Mouse (Mus musculus): ENCODE measurements around the gene Mael. TPM values are rescaled to one million over a fixed set of nuclear protein-coding genes. Genes with fewer than 3 reads are reported as not detected.
A peak's percentile ranks its signal among the peaks of the same experiment; 100 is the strongest.

Gene Mael
- polyA plus RNA-seq, 1 experiment from 2014 or later: 0.09 TPM

- peaks cover 84% of the 10 kb centered on the region for H3K36me3 ChIP-seq
- H3K4me1 ChIP-seq (replicated peaks): 0 out of 2 replicates have a peak, but pooled peaks cover 5% of the 10 kb centered on the region
- H3K9me3 ChIP-seq: 0 out of 2 replicates have a peak, but pooled peaks cover 7% of the 10 kb centered on the region
- 91% methylated on average over 7 of the region's 7 CpGs for WGBS
- H3K27ac ChIP-seq: no peak overlapping the region
- H3K27me3 ChIP-seq (ENCODE audit: insufficient read depth, poor library complexity, severe bottlenecking): no peaks in the 10 kb centered on the region
- DNase-seq (ENCODE audit: low spot score): no peak
- H3K4me3 ChIP-seq: no peak overlapping the region
These were observed 27.6 kb upstream of the Mael start for GRCm38 (mm10) chr1:166266001-166266705.

GRCm38 (mm10) chr1:166259526-166259925 is 21.0 kb upstream of the Mael start:
- 83% methylated on average over 6 of the region's 6 CpGs for WGBS
- 0 out of 2 replicates have a peak, but pooled peaks cover 7% of the 10 kb centered on the region for H3K9me3 ChIP-seq
- H3K36me3 ChIP-seq: peaks cover 32% of the 10 kb centered on the region
- H3K27ac ChIP-seq: no peak overlapping the region
- no peak for DNase-seq (ENCODE audit: low spot score)
- peaks cover 16% of the 10 kb centered on the region; the same call in 1 of the 2 replicates for H3K27me3 ChIP-seq (ENCODE audit: insufficient read depth, poor library complexity, severe bottlenecking)
- peaks cover 51% of the 10 kb centered on the region for H3K4me1 ChIP-seq (replicated peaks)
- no peak overlapping the region for H3K4me3 ChIP-seq

GRCm38 (mm10) chr1:166256898-166257297 is 18.4 kb upstream of the Mael start:
- H3K27ac ChIP-seq: peak overlapping the region; percentile 88

GRCm38 (mm10) chr1:166256302-166256701 is 17.8 kb upstream of the Mael start:
- Histone ChIP-seq H3K9me3 (0 out of 2 replicates have a peak, but pooled peaks cover under 1% of the 10 kb centered on the region), H3K27me3 (ENCODE audit: insufficient read depth, poor library complexity, severe bottlenecking) (peaks cover 28% of the 10 kb centered on the region), H3K27ac (peak overlapping the region; percentile 88), H3K4me1 (replicated peaks) (peaks cover 57% of the 10 kb centered on the region), H3K36me3 (peaks cover 12% of the 10 kb centered on the region; the same call in 1 of the 2 replicates), H3K4me3 (peak overlapping the region; percentile 68)
- WGBS: under 1% methylated on average over 6 of the region's 6 CpGs
- DNase-seq (ENCODE audit: low spot score): peak; percentile 50

More at GRCm38 (mm10) chr1:166256898-166257297, 18.4 kb upstream of the Mael start:
- Histone ChIP-seq H3K4me3 (peak overlapping the region; percentile 68), H3K27me3 (ENCODE audit: insufficient read depth, poor library complexity, severe bottlenecking) (peaks cover 28% of the 10 kb centered on the region), H3K9me3 (0 out of 2 replicates have a peak, but pooled peaks cover 6% of the 10 kb centered on the region), H3K36me3 (peaks cover 18% of the 10 kb centered on the region), H3K4me1 (replicated peaks) (peaks cover 57% of the 10 kb centered on the region)
- DNase-seq (ENCODE audit: low spot score): no peak
- 56% methylated on average over 4 of the region's 4 CpGs for WGBS

GRCm38 (mm10) chr1:166255651-166256050 is 17.1 kb upstream of the Mael start:
- Histone ChIP-seq H3K4me3 (peak overlapping the region; percentile 68), H3K4me1 (replicated peaks) (peaks cover 57% of the 10 kb centered on the region), H3K9me3 (no peaks in the 10 kb centered on the region), H3K27ac (peak overlapping the region; percentile 88), H3K36me3 (peaks cover 6% of the 10 kb centered on the region; the same call in 1 of the 2 replicates), H3K27me3 (ENCODE audit: insufficient read depth, poor library complexity, severe bottlenecking) (peaks cover 28% of the 10 kb centered on the region)
- DNase-seq (ENCODE audit: low spot score): peak; percentile 29
- 17% methylated on average over 2 of the region's 2 CpGs for WGBS

GRCm38 (mm10) chr1:166255091-166255490 is 16.5 kb upstream of the Mael start:
- Histone ChIP-seq H3K27ac (peak overlapping the region; percentile 88), H3K9me3 (no peaks in the 10 kb centered on the region), H3K4me3 (peak overlapping the region; percentile 68), H3K4me1 (replicated peaks) (peaks cover 57% of the 10 kb centered on the region), H3K27me3 (ENCODE audit: insufficient read depth, poor library complexity, severe bottlenecking) (peaks cover 28% of the 10 kb centered on the region), H3K36me3 (0 out of 2 replicates have a peak, but pooled peaks cover under 1% of the 10 kb centered on the region)
- no peak for DNase-seq (ENCODE audit: low spot score)
- 20% methylated on average over 8 of the region's 8 CpGs for WGBS

- Histone ChIP-seq H3K4me1 (replicated peaks) (peaks cover 52% of the 10 kb centered on the region), H3K27me3 (ENCODE audit: insufficient read depth, poor library complexity, severe bottlenecking) (peaks cover 28% of the 10 kb centered on the region)
- peak; percentile 72 for DNase-seq (ENCODE audit: low spot score)
These were observed 15.6 kb upstream of the Mael start, which contains the start of gene Ildr2 for GRCm38 (mm10) chr1:166253898-166254894. Ildr2 (plus strand) TSS chr1:166254139.

GRCm38 (mm10) chr1:166244285-166244684 is 5.7 kb upstream of the Mael start:
- H3K4me3 ChIP-seq: no peak overlapping the region
- 89% methylated on average over 6 of the region's 6 CpGs for WGBS
- no peaks in the 10 kb centered on the region for H3K36me3 ChIP-seq

More at GRCm38 (mm10) chr1:166253898-166254894, 15.6 kb upstream of the Mael start, which contains the start of gene Ildr2:
- H3K27ac ChIP-seq: peak within 1 kb of the TSS; percentile 88
- WGBS: under 1% methylated on average over 72 of the region's 72 CpGs
- no peaks in the 10 kb centered on the region for H3K36me3 ChIP-seq
- H3K4me3 ChIP-seq: peak within 1 kb of the TSS; percentile 68
- no peaks in the 10 kb centered on the region for H3K9me3 ChIP-seq

GRCm38 (mm10) chr1:166214181-166214580 is 24.4 kb downstream of the Mael start:
- H3K27me3 ChIP-seq (ENCODE audit: insufficient read depth, poor library complexity, severe bottlenecking): no peaks in the 10 kb centered on the region
- no peak overlapping the region for H3K27ac ChIP-seq
- no peaks in the 10 kb centered on the region for H3K4me1 ChIP-seq (replicated peaks)
- WGBS: 81% methylated on average over 4 of the region's 4 CpGs
- DNase-seq (ENCODE audit: low spot score): no peak
- no peak overlapping the region for H3K4me3 ChIP-seq
- no peaks in the 10 kb centered on the region for H3K36me3 ChIP-seq
- no peaks in the 10 kb centered on the region for H3K9me3 ChIP-seq

More at GRCm38 (mm10) chr1:166244285-166244684, 5.7 kb upstream of the Mael start:
- Histone ChIP-seq H3K9me3 (no peaks in the 10 kb centered on the region), H3K4me1 (replicated peaks) (peaks cover 8% of the 10 kb centered on the region; the same call in 1 of the 2 replicates), H3K27ac (no peak overlapping the region), H3K27me3 (ENCODE audit: insufficient read depth, poor library complexity, severe bottlenecking) (no peaks in the 10 kb centered on the region)
- DNase-seq (ENCODE audit: low spot score): no peak

- H3K27me3 ChIP-seq (ENCODE audit: insufficient read depth, poor library complexity, severe bottlenecking): no peaks in the 10 kb centered on the region
- no peak overlapping the region for H3K27ac ChIP-seq
- DNase-seq (ENCODE audit: low spot score): no peak
- no peaks in the 10 kb centered on the region for H3K4me1 ChIP-seq (replicated peaks)
- 89% methylated on average over 6 of the region's 6 CpGs for WGBS
- no peak overlapping the region for H3K4me3 ChIP-seq
- no peaks in the 10 kb centered on the region for H3K36me3 ChIP-seq
- no peaks in the 10 kb centered on the region for H3K9me3 ChIP-seq
These were observed 29.2 kb downstream of the Mael start for GRCm38 (mm10) chr1:166209371-166209770.

GRCm38 (mm10) chr1:166205159-166205558 is 33.4 kb downstream of the Mael start:
- no peak overlapping the region for H3K27ac ChIP-seq
- H3K9me3 ChIP-seq: no peaks in the 10 kb centered on the region
- no peak overlapping the region for H3K4me3 ChIP-seq
- WGBS: 77% methylated on average over 3 of the region's 3 CpGs
- DNase-seq (ENCODE audit: low spot score): no peak
- peaks cover 4% of the 10 kb centered on the region; the same call in 1 of the 2 replicates for H3K4me1 ChIP-seq (replicated peaks)
- H3K27me3 ChIP-seq (ENCODE audit: insufficient read depth, poor library complexity, severe bottlenecking): no peaks in the 10 kb centered on the region
- H3K36me3 ChIP-seq: no peaks in the 10 kb centered on the region

- 13% methylated on average over 5 of the region's 5 CpGs for WGBS
- peaks cover 4% of the 10 kb centered on the region; the same call in 1 of the 2 replicates for H3K4me1 ChIP-seq (replicated peaks)
These were observed 34.4 kb downstream of the Mael start for GRCm38 (mm10) chr1:166204171-166204570.

More at GRCm38 (mm10) chr1:166204171-166204570, 34.4 kb downstream of the Mael start:
- Histone ChIP-seq H3K9me3 (no peaks in the 10 kb centered on the region), H3K36me3 (no peaks in the 10 kb centered on the region), H3K27ac (no peak overlapping the region), H3K4me3 (no peak overlapping the region), H3K27me3 (ENCODE audit: insufficient read depth, poor library complexity, severe bottlenecking) (no peaks in the 10 kb centered on the region)
- DNase-seq (ENCODE audit: low spot score): no peak

Data from hindbrain, embryonic 10.5 days (tissue).